Mouse (Mus musculus): ENCODE data around the gene Kpna7.
"Not testable (repeated sequence)": the region's sequence is repeated elsewhere in the genome, so short reads cannot be mapped to it uniquely, and the experiment has no call there.

The Kpna7 gene

DNA sequence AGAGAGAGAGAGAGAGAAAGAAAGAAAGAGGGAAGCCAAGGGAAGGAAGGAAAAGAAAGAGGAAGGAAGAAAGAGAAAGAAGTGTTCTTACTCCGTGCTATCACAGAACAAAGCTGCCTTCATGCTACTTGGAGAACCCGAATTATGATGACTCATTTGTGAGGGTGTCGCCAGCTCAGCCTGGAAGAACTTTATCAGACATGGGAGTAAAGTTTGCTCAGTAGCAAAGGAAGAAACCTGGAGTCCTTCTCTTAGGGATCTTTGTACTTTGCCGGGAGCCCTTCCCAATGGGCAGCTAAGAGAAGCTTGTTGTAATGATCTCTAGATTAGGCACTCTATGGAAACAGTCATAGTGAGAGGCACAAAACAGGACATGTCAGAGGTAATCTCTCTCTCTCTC, 18.9 kb upstream of the Kpna7 start:
- no peak for DNase-seq (ENCODE audit: low spot score in 2 of 2)

DNA sequence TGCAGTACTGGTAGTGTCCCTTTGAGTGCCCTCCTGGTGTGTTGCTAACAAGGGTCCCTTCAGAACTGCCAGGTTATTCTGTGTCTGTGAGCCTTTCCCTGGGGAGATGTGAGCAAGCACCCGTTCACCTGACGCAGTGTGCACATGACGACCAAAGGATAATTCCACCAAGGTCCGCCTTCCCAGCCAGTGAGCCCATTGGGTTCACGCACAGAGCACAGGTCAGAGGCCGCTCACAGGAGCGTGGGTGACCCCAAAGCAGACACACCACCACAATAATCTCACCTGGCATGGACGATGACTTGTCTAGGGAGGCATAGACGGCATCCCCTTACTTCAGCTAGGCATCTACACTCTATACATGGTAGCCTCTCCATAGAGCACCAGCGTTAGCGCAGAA, 17.6 kb upstream of the Kpna7 start:
- DNase-seq (ENCODE audit: low spot score in 2 of 2) = not testable (repeated sequence)

DNA sequence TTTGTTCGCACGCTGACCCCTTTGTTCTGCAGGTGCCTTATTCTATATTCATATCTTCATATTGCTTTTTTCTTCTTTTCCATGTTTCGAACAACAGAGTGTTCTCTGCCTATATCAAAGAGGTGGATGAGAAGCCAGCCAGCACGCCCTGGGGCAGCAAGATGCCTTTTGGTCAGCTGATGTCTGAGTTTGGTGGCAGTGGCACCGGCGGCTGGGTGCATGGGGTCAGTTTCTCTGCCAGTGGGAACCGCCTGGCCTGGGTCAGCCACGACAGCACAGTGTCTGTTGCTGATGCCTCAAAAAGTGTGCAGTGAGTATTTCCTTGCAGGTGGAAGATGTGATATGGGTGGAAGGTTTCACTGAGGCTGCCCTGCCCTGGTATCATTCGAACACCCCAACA, 17.1 kb upstream of the Kpna7 start:
- no peak for DNase-seq (ENCODE audit: low spot score in 2 of 2)

DNA sequence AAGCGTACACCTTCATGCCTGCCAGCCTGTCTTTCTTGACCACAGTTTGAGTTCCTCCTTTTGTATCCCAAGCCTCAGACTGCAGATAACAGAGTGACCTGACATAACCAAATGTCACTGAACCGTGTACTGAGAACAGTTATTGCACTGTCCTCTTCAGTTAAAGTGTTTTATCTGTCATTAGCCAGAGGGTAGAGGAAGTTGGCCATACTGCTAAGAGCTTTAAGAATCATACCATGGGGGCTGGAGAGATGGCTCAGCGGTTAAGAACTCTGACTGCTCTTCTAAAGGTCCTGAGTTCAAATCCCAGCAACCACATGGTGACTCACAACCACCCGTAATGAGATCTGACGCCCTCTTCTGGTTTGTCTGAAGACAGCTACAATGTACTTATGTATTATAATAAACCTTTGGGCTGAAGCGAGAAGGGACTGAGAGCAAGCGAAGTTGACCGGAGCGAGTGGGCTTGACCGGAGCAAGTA, 14.6 kb upstream of the Kpna7 start:
- no peak for DNase-seq (ENCODE audit: low spot score in 2 of 2)

DNA sequence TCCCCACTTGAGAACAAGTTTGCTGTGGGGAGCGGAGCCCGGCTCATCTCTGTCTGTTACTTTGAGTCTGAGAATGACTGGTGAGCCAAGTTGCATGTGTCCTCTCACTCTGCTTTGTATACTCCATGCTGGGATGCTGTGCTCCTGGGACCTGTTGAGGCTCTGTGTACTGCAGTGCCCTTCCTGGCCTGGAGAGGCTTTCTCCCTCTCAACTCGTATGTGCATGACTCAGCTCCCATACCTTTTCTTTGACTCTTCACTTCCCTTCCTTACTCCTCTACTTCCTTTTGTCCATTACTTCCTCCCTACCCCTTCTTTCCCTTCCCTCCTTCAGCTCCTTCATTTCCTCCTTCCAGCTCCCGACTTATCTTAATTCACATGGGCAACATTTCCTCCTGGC, 12.4 kb upstream of the Kpna7 start:
- no peak for DNase-seq (ENCODE audit: low spot score in 2 of 2)

DNA sequence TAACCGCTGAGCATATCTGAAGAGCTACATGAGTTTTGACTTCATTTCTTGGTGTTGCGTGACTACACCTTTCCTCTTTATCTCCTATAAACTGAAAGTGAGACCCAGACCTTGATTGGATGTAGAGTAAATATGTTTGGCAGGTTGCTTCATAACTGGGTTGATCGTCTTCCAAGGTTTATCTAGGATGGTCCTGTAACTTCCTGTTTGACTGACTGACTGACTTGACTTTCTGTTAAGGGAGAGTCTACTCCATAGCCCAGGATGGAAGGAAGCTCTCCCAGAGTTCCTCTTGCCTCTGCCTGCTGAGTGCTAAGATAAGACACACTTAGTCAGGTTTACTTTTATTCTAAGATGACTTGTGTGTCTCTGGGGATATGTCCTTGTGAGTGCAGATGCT, 6.0 kb upstream of the Kpna7 start:
- no peak for DNase-seq (ENCODE audit: low spot score in 2 of 2)

DNA sequence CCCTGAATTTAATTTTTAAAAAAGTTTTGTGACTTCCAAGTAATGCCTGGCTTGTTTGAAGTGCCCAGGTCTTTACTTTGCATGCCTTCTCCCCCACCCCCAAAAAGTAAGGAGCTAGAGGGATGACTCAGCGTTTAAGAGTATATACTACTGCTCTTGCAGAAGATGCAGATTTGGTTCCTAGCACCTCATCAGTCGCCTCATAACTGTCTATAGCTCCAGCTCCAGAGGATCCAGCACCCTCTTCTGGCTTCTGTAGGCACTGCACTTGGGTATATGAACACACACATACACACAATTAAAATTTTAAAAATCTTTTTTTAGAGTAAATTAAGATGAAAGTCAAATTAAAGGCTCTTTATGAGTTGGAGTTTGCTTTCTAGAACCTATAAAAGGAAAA, 4.4 kb upstream of the Kpna7 start:
- no peak for DNase-seq (ENCODE audit: low spot score in 2 of 2)

DNA sequence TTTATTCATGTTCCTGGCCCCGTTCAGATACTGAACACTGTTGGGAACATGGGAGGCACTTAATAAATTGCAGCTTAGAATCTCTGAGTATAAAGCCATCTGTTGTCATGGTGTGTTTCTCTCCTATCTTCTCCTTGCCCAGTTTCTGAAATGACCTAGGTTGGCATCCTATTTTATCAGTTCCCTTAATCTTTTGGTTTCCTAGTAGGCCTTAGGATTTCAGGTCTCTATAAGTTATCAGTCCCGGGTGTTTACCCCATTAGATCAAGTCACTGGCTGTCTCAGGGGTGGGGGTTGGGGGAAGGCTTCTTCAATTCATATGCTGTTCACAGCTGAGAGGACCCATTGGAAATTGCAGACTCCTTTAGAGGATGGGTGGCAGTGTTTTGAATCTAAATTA, 992 bp upstream of the Kpna7 start:
- no peak for DNase-seq (ENCODE audit: low spot score in 2 of 2)

DNA sequence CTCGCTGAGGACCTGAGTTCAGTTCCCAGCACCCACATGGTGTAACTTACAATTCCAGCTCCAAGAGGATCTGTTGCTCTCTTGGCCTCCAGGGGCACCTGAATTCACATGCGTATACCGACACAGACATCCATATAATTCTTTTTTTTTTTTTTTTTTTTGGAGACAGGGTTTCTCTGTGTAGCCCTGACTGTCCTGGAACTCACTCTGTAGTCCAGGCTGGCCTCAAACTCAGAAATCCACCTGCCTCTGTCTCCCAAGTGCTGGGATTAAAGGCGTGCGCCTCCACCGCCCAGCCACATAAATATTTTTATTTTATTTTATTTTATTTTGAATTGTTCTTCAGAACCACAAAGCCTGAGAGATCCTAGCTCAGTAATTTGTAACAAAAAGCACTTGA, 629 bp downstream of the Kpna7 start:
- not testable (repeated sequence) for DNase-seq (ENCODE audit: low spot score in 2 of 2)

DNA sequence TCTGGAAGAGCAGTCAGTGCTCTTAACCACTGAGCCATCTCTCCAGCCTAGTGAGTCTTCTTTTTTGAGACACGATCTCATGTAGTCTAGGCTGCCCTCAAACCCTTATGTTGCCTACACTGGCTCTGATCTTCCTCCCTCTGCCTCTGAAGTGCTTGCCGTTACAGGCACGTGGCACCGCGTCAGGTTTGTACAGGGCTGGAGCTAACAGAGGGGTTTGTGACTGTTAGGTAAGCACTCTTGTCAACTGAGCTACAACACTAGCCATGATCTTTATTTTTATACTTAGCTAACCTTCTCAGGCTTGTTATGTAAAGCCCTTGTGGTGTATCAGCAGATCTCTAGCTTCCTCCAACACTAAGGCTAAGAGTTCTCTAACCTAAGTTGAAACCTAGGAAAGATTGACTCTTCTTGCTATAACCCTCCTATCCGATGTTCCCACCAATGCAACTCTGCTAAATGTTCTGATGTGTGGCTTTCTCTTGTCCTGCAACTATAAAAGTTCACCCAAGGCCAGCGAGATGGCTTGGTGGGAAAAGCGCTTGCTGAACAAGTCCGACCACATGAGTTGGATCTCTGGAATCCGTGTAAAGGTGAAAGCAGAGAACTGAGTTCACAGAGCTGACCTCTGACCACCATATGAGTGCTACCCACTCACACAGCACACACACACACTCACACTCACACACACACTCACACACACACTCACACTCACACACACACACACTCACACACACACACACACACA, 1.8 kb downstream of the Kpna7 start:
- DNase-seq (ENCODE audit: low spot score in 2 of 2) = no peak

DNA sequence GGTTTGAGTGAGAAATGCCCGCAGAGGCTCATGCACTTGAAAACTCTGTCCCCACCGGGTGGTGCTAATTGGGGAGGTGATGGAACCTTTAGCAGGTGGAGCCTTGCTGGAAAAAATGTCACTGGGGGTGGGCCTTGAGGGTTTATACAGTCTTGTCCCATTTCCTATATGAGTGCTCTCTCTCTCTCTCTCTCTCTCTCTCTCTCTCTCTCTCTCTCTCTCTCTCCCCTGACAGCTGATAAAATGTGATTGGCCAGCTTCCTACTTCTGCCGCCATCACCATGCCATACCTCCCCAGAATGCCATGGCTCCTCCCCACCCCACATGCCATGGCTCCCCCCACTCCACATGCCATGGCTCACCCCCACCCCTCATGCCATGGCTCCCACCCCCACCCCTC, 8.7 kb downstream of the Kpna7 start:
- no peak for DNase-seq (ENCODE audit: low spot score in 2 of 2)

DNA sequence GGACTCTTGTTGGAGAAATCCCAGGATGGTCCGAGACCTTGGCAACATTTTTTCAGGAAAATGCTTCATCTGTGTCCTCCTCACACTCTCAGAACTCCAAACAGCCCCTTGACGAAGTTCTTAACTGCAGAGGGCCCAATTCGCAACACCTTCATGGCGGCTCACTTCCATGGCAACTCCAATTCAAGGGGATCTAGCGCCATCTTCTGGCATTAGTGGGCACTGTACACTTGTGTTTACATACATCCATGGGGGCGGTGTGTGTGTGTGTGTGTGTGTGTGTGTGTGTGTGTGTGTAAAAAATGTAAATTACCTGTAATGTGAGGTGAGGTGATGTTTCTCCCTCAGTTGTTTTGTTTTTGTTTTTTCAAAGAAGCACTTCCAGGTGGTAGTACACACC, 12.5 kb downstream of the Kpna7 start:
- no peak for DNase-seq (ENCODE audit: low spot score in 2 of 2)

DNA sequence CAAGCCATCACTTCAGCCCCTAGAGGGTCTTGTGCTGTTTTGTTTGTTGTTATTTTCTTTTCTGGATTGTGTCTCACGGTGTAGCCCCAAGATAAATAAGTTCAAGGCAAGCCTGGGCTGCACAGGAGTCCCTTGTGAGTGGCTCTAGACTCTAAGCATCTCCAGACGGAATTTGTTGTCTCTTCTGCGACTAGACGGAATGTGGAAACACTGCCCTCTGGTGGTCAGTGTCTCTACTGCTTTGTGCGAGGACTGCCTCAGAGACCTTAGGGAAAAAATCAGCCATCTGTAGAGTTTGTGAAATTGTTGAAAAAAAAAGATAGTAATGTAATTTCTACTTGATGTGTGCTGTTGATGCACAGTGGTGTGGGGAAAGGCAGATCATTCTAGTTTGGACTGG, 14.1 kb downstream of the Kpna7 start:
- peak; percentile 84 to 90 for DNase-seq (ENCODE audit: low spot score in 2 of 2)

DNA sequence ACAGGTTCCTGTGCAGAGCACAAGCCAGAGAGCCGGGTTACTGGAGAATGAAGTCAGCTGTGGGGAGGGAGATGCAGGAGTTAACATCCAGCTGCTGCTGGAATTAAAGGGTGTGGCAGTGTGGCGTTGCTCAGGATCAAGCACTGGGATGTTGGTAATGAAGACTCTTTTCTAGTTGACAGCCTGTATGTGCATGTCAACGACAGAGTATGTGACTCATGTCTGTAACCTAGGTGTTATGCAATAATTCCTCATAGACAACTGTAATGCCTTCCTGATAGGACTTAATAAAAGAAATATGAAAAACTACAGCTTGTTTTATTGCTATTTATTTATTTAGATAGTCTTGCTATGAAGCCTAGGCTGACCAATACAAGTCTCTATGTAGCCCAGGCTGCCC, 15.0 kb downstream of the Kpna7 start:
- no peak for DNase-seq (ENCODE audit: low spot score in 2 of 2)

DNA sequence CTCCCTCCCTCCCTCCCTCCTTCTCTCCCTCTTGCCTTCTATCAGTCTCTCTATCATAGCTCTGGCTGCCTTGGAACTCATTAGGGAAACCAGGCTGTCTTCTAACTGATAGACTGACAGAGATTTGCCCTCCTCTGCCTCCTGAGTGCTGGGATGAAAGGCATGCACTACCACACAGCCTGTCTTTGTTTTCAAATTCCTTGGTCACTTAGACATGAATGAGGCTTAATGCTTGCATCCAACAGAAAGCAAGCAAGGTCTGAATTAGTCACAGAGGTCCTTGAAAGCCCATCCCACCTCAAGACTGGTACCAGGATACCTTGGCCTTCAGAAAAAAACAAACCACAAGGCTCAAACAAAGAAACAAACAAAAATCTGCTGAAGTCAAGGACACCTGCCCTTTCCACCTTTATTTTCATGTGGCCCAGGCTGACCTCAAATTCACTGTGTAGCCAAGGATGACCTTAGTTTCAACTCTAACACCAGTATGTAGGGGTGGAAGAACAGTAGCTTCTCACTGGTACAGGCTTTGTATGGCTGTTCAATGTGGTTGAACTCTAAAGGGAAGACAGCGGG, 19.0 kb downstream of the Kpna7 start:
- no peak for DNase-seq (ENCODE audit: low spot score in 2 of 2)

DNA sequence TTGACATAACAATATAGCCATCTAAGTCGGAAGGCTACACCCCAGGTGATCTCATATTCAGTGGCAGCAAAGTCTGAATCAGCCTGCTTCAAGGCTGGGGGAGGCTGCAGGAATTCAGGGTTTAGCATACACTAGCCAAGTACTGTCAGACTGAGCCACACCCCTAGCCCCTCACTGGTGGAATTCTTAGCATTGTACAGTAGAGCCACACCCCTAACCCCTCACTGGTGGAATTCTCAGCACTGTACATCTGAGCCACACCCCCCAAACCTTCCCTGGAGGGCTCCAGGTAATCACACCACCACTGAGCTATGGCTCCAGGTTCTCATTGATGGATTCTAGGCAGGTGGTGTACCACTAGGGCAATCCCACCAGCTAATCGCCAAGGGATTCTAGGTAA, 24.3 kb downstream of the Kpna7 start:
- DNase-seq (ENCODE audit: low spot score in 2 of 2) = no peak

DNA sequence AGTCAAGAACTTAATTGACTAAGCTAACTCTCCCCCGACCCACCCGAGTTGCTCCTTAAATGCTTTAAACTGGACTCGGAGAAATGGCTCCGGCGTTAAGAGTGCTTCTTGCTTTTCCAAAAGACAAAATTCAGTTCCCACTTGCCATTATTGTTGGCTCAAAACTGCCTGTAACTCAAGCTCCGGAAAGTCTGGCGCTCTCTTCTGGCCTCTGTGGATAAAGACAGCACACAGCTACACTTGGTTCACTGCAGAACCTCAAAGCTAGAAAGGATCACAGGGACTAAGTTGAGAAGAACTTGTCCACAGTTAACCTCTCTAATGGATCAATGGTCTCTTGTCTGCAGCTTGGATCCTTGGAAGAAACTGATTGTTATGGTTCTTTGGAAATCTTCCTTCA, 25.1 kb downstream of the Kpna7 start:
- no peak for DNase-seq (ENCODE audit: low spot score in 2 of 2)

DNA sequence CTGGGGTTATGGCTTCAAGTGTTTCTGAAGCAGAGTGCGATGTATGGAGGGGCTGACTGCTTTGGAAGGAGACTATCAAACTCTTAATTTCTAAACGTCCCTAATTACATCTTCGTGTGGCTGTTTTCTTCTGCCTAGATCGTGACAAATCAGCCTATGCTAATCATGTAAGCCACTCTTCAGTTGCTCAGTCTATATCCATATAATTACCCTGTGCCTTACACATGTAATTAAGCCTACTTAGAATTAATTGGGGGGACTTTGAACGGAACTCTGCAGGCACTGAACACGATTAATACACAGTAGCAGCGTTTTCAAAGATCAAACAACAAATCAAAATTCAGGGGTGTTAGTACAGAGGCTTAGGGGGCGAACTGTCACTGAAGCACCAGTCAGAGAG, 25.9 kb downstream of the Kpna7 start:
- no peak for DNase-seq (ENCODE audit: low spot score in 2 of 2)

DNA sequence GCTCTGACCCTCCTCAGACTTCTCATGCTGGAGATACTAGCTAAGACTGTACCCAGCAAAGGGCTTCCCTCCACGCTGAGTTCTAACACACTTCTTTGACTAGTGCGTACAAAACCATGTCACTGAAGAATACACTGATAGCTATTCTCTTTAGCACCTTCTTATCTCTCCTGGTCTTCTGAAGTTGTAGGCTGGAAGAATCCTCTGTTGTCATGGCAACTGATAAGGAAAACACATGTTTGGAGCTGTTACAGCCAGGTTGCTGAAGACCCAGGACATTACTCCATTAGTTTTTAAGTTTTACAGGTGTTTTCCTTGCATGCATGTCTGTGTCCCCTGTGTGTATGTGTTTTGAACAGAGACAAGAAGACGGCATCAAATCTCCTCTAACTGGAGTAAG, 29.6 kb downstream of the Kpna7 start:
- not testable (repeated sequence) for DNase-seq (ENCODE audit: low spot score in 2 of 2)

DNA sequence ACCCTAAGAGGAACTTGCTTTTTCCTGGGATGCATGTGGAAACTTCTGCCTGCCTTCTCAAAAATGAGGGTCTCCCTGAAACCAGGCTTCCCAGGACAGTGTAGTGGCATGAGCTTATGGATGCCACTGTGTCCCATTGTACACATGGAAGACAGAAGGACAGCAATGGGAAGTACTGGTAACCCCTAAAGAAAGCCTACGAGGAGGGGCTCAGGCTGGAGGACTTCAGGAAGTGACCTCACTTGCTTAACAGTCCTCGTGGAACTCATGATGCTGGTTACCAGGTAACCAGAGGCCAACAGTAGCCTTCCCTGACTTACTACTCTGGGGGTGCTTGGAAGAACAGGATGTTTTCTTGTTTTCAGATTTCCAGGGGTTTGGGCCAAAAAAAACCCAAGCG, 41.1 kb downstream of the Kpna7 start, which contains the start of gene 1700018F24Rik:
1700018F24Rik (plus strand) TSS at position 301 of the 400 bp plus-strand sequence.
- DNase-seq (ENCODE audit: low spot score in 2 of 2) = not testable (repeated sequence)

DNA sequence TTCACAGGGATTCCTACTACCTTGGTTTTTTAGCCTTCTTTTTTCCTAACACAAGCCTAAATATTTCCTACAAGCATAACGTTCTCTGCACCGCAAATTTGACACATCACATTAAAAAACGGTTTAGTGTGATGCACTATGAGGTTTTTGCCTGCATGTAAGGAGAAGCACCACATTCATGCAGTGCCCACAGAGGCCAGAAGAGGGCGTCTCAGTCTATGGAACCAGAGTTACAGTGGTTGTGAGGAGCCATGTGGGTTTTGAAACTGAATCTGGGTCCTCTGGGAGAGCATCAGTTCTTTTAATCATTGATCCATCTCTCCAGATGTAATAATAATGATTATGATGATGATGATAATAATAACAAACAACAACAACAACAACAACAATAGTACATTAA, 42.2 kb downstream of the Kpna7 start:
- DNase-seq (ENCODE audit: low spot score in 2 of 2) = no peak

DNA sequence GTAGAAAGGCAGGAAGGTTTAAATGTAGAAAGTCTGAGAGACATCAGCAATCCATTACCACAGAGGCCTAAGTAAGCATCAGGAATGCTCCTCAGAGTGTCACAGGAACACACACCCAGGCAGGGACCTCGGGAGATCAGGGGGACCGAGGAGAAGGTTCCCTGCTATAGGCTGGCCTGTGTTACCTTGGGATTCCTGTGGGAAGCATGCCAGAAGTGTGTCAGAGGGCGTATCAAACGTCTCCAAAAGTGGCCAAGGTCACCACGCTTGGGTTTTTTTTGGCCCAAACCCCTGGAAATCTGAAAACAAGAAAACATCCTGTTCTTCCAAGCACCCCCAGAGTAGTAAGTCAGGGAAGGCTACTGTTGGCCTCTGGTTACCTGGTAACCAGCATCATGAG, 51.4 kb downstream of the Kpna7 start, which contains the start of gene Gm4871:
Gm4871 (minus strand) TSS at position 364 of the 400 bp plus-strand sequence.
- DNase-seq (ENCODE audit: low spot score in 2 of 2) = not testable (repeated sequence)

DNA sequence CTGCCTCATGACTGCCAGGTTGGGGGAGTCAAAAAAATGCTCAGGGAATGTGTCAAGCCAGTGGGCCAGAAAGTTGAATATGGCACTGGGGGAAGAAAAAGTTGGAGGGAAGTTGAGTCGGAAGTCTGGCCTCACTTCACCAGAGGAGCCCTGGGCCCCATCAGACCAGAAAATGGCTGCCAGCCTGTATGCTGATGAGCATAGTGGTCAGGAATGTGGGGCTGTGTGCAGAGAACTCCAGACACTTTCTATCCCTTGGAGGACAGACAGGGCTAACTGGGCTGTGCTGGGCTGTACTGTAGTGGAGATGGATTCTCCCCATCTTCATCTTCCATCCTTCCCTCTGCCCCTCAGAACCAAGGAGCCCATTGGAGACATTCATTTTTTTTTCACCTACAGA, 53.4 kb downstream of the Kpna7 start:
- not testable (repeated sequence) for DNase-seq (ENCODE audit: low spot score in 2 of 2)
